Mouse (Mus musculus): ENCODE results near the gene Gpr55. TPM values are rescaled to one million over a fixed set of nuclear protein-coding genes. Genes with fewer than 3 reads are reported as not detected.
"Not testable (repeated sequence)": the region's sequence is repeated elsewhere in the genome, so short reads cannot be mapped to it uniquely, and the experiment has no call there.

The Gpr55 gene
- not detected for total RNA-seq (2021)
- long read RNA-seq, experiment 1, partial matches to known transcripts: 0 of 1 reads
- long read RNA-seq, experiment 1, other reads (novel, unspliced or antisense): 1 of 1 reads
- long read RNA-seq, experiment 2: 0 reads

- DNase-seq (ENCODE audit: low spot score in 2 of 2): no peak
- H3K27ac ChIP-seq: no peak within 1 kb of the TSS
- H3K4me3 ChIP-seq: no peak within 1 kb of the TSS
- TF ChIP-seq CTCF (conservative IDR thresholded peaks at IDR 0.05): no peak
Measured at GRCm38 (mm10) chr1:85960873-85961272, at the start of gene Gpr55. Gene Gpr55 (minus strand): TSS chr1:85961007.

- Histone ChIP-seq H3K27ac (no peak overlapping the region), H3K4me3 (no peak overlapping the region)
- DNase-seq (ENCODE audit: low spot score in 2 of 2): peak; percentile 85 to 97
- TF ChIP-seq CTCF (conservative IDR thresholded peaks at IDR 0.05): peak; percentile 90
Measured at GRCm38 (mm10) chr1:86007778-86008177, 47.0 kb upstream of the Gpr55 start.

- no peak for TF ChIP-seq CTCF (conservative IDR thresholded peaks at IDR 0.05)
- H3K27ac ChIP-seq: no peak overlapping the region
- DNase-seq (ENCODE audit: low spot score in 2 of 2): no peak
- no peak overlapping the region for H3K4me3 ChIP-seq
Measured at GRCm38 (mm10) chr1:86006040-86006439, 45.2 kb upstream of the Gpr55 start.

GRCm38 (mm10) chr1:86005540-86005939 is 44.7 kb upstream of the Gpr55 start:
- Histone ChIP-seq H3K4me3 (no peak overlapping the region), H3K27ac (no peak overlapping the region)
- TF ChIP-seq CTCF (conservative IDR thresholded peaks at IDR 0.05): no peak
- DNase-seq (ENCODE audit: low spot score in 2 of 2): no peak

GRCm38 (mm10) chr1:85999853-86000570 is 39.2 kb upstream of the Gpr55 start:
- TF ChIP-seq CTCF (conservative IDR thresholded peaks at IDR 0.05): no peak
- no peak overlapping the region for H3K27ac ChIP-seq
- DNase-seq (ENCODE audit: low spot score in 2 of 2): no peak
- H3K4me3 ChIP-seq: no peak overlapping the region

- Histone ChIP-seq H3K27ac (no peak overlapping the region), H3K4me3 (no peak overlapping the region)
- no peak for TF ChIP-seq CTCF (conservative IDR thresholded peaks at IDR 0.05)
- no peak for DNase-seq (ENCODE audit: low spot score in 2 of 2)
Measured at GRCm38 (mm10) chr1:85998012-85998411, 37.2 kb upstream of the Gpr55 start.

GRCm38 (mm10) chr1:85997221-85997620 is 36.4 kb upstream of the Gpr55 start:
- no peak overlapping the region for H3K4me3 ChIP-seq
- DNase-seq (ENCODE audit: low spot score in 2 of 2): no peak
- no peak overlapping the region for H3K27ac ChIP-seq
- TF ChIP-seq CTCF (conservative IDR thresholded peaks at IDR 0.05): no peak

- Histone ChIP-seq H3K27ac (no peak overlapping the region), H3K4me3 (no peak overlapping the region)
- DNase-seq (ENCODE audit: low spot score in 2 of 2): no peak
- TF ChIP-seq CTCF (conservative IDR thresholded peaks at IDR 0.05): no peak
Measured at GRCm38 (mm10) chr1:85993541-85993940, 32.7 kb upstream of the Gpr55 start.

- Histone ChIP-seq H3K27ac (no peak overlapping the region), H3K4me3 (no peak overlapping the region)
- DNase-seq (ENCODE audit: low spot score in 2 of 2): no peak
- no peak for TF ChIP-seq CTCF (conservative IDR thresholded peaks at IDR 0.05)
Measured at GRCm38 (mm10) chr1:85992175-85992574, 31.4 kb upstream of the Gpr55 start.

GRCm38 (mm10) chr1:85988882-85989281 is 28.1 kb upstream of the Gpr55 start:
- H3K27ac ChIP-seq; DNase-seq (ENCODE audit: low spot score in 2 of 2); H3K4me3 ChIP-seq: not testable (repeated sequence)

GRCm38 (mm10) chr1:85988351-85988750 is 27.5 kb upstream of the Gpr55 start:
- no peak for TF ChIP-seq CTCF (conservative IDR thresholded peaks at IDR 0.05)
- no peak for DNase-seq (ENCODE audit: low spot score in 2 of 2)
- no peak overlapping the region for H3K4me3 ChIP-seq
- H3K27ac ChIP-seq: no peak overlapping the region

- no peak for TF ChIP-seq CTCF (conservative IDR thresholded peaks at IDR 0.05)
- H3K27ac ChIP-seq: no peak overlapping the region
Measured at GRCm38 (mm10) chr1:85985784-85986183, 25.0 kb upstream of the Gpr55 start.

GRCm38 (mm10) chr1:85981738-85982357 is 21.0 kb upstream of the Gpr55 start:
- H3K4me3 ChIP-seq: no peak overlapping the region
- DNase-seq (ENCODE audit: low spot score in 2 of 2): no peak
- TF ChIP-seq CTCF (conservative IDR thresholded peaks at IDR 0.05): no peak

More at GRCm38 (mm10) chr1:85985784-85986183, 25.0 kb upstream of the Gpr55 start:
- H3K4me3 ChIP-seq: no peak overlapping the region
- no peak for DNase-seq (ENCODE audit: low spot score in 2 of 2)

GRCm38 (mm10) chr1:85977709-85978108 is 16.9 kb upstream of the Gpr55 start:
- DNase-seq (ENCODE audit: low spot score in 2 of 2): no peak
- Histone ChIP-seq H3K4me3 (no peak overlapping the region), H3K27ac (no peak overlapping the region)
- TF ChIP-seq CTCF (conservative IDR thresholded peaks at IDR 0.05): no peak

More at GRCm38 (mm10) chr1:85981738-85982357, 21.0 kb upstream of the Gpr55 start:
- H3K27ac ChIP-seq: no peak overlapping the region
